Mouse (Mus musculus): Measurements from ENCODE around the gene Kbtbd4.

- TF ChIP-seq ZC3H11A (IDR thresholded peaks at IDR 0.05; ENCODE audit: borderline replicate concordance, low read depth, low read length): no peak
- TF ChIP-seq HCFC1 (IDR thresholded peaks at IDR 0.05; ENCODE audit: borderline replicate concordance, insufficient read depth, low read length): peak; percentile 26; the same call in 1 of the 2 replicates
- no peak; the same call in 1 of the 2 replicates for TF ChIP-seq CHD2 (IDR thresholded peaks at IDR 0.05; ENCODE audit: low read depth, low read length)
- TF ChIP-seq MAFK (IDR thresholded peaks at IDR 0.05; ENCODE audit: insufficient read depth, low read depth, low read length): no peak
Measured at GRCm38 (mm10) chr2:90940233-90941229, 36.0 kb downstream of the Kbtbd4 start, which contains the start of gene Celf1.

Data from ES-E14 (cell line).